Mouse (Mus musculus) ES-E14 (cell line): Measurements from ENCODE around the gene Rreb1.

Experiments used
- CHD2 ChIP-seq: IDR thresholded peaks from 2 replicates; pipeline ENCODE4 v1.6.1; 2014; ENCODE audit warnings: mild to moderate bottlenecking, low read depth, low read length, inconsistent platforms
- ZNF384 ChIP-seq: IDR thresholded peaks from 2 replicates; pipeline ENCODE4 v1.6.1; 2012; ENCODE audit warnings: low read depth, low read length, inconsistent platforms

- TF ChIP-seq ZNF384 (no peak), CHD2 (no peak)
These were observed 75.2 kb downstream of the Rreb1 start for GRCm38 (mm10) chr13:37853441-37853840.
